Mouse (Mus musculus): ENCODE results near the gene Arl3. TPM values are rescaled to one million over a fixed set of nuclear protein-coding genes. Genes with fewer than 3 reads are reported as not detected.

Gene Arl3
- total and polyA plus RNA-seq, 3 experiments: 7.9 to 18.9 (median 12.0) TPM

- Histone ChIP-seq H3K9me3 (replicated peaks) (no peaks in the 10 kb centered on the region), H3K4me1 (ENCODE audit: insufficient read depth, low read depth, low read length) (peaks cover 44% of the 10 kb centered on the region), H3K36me3 (replicated peaks) (peaks cover 48% of the 10 kb centered on the region), H3K27me3 (ENCODE audit: insufficient read depth, low read length) (peaks cover 10% of the 10 kb centered on the region), H3K4me3 (ENCODE audit: low read depth, low read length) (no peak overlapping the region; the same call in 1 of the 2 replicates)
- TF ChIP-seq TAL1 (conservative IDR thresholded peaks at IDR 0.05; ENCODE audit: low read depth, low read length): no peak
- TF ChIP-seq GATA1 (IDR thresholded peaks at IDR 0.05; ENCODE audit: borderline replicate concordance, low read length): no peak
- TF ChIP-seq POLR2AphosphoS5 (IDR thresholded peaks at IDR 0.05; ENCODE audit: insufficient replicate concordance, low read depth, low read length): no peak
- no peak for TF ChIP-seq CTCF (IDR thresholded peaks at IDR 0.05; ENCODE audit: low read depth, low read length)
- TF ChIP-seq GATA2 (IDR thresholded peaks at IDR 0.05; ENCODE audit: borderline replicate concordance, low read depth, low read length): no peak
- ATAC-seq (ENCODE audit: extremely low read depth, insufficient number of reproducible peaks, low FRiP score, poor library complexity, severe bottlenecking): no peak
- DNase-seq (ENCODE audit: low spot score): no peak
Observed at GRCm38 (mm10) chr19:46517529-46518351, 55.3 kb downstream of the Arl3 start.

- H3K4me1 ChIP-seq (ENCODE audit: insufficient read depth, low read depth, low read length): peaks cover 41% of the 10 kb centered on the region
- peaks cover 5% of the 10 kb centered on the region for H3K27me3 ChIP-seq (ENCODE audit: insufficient read depth, low read length)
- TF ChIP-seq CTCF (IDR thresholded peaks at IDR 0.05; ENCODE audit: low read depth, low read length) (no peak), GATA1 (IDR thresholded peaks at IDR 0.05; ENCODE audit: borderline replicate concordance, low read length) (no peak), POLR2AphosphoS5 (IDR thresholded peaks at IDR 0.05; ENCODE audit: insufficient replicate concordance, low read depth, low read length) (no peak), GATA2 (IDR thresholded peaks at IDR 0.05; ENCODE audit: borderline replicate concordance, low read depth, low read length) (no peak), TAL1 (conservative IDR thresholded peaks at IDR 0.05; ENCODE audit: low read depth, low read length) (no peak)
- DNase-seq (ENCODE audit: low spot score) (no peak), ATAC-seq (ENCODE audit: extremely low read depth, insufficient number of reproducible peaks, low FRiP score, poor library complexity, severe bottlenecking) (no peak)
- no peaks in the 10 kb centered on the region for H3K9me3 ChIP-seq (replicated peaks)
- no peak overlapping the region for H3K4me3 ChIP-seq (ENCODE audit: low read depth, low read length)
- peaks cover 56% of the 10 kb centered on the region for H3K36me3 ChIP-seq (replicated peaks)
Observed at GRCm38 (mm10) chr19:46516667-46517528, 56.1 kb downstream of the Arl3 start.

- Histone ChIP-seq H3K9me3 (replicated peaks) (no peaks in the 10 kb centered on the region), H3K36me3 (replicated peaks) (peaks cover 72% of the 10 kb centered on the region), H3K4me3 (ENCODE audit: low read depth, low read length) (no peak overlapping the region), H3K4me1 (ENCODE audit: insufficient read depth, low read depth, low read length) (peaks cover 53% of the 10 kb centered on the region), H3K27me3 (ENCODE audit: insufficient read depth, low read length) (no peaks in the 10 kb centered on the region)
- TF ChIP-seq CTCF (IDR thresholded peaks at IDR 0.05; ENCODE audit: low read depth, low read length): no peak
- TF ChIP-seq GATA2 (IDR thresholded peaks at IDR 0.05; ENCODE audit: borderline replicate concordance, low read depth, low read length): no peak
- TF ChIP-seq GATA1 (IDR thresholded peaks at IDR 0.05; ENCODE audit: borderline replicate concordance, low read length): no peak
- no peak for TF ChIP-seq TAL1 (conservative IDR thresholded peaks at IDR 0.05; ENCODE audit: low read depth, low read length)
- no peak for ATAC-seq (ENCODE audit: extremely low read depth, insufficient number of reproducible peaks, low FRiP score, poor library complexity, severe bottlenecking)
- no peak for DNase-seq (ENCODE audit: low spot score)
Observed at GRCm38 (mm10) chr19:46515287-46515821, 57.6 kb downstream of the Arl3 start.

GRCm38 (mm10) chr19:46514387-46514786 is 58.6 kb downstream of the Arl3 start:
- peaks cover 60% of the 10 kb centered on the region for H3K4me1 ChIP-seq (ENCODE audit: insufficient read depth, low read depth, low read length)
- no peak overlapping the region for H3K4me3 ChIP-seq (ENCODE audit: low read depth, low read length)
- peaks cover 82% of the 10 kb centered on the region for H3K36me3 ChIP-seq (replicated peaks)
- DNase-seq (ENCODE audit: low spot score) (no peak), ATAC-seq (ENCODE audit: extremely low read depth, insufficient number of reproducible peaks, low FRiP score, poor library complexity, severe bottlenecking) (no peak)
- TF ChIP-seq POLR2AphosphoS5 (IDR thresholded peaks at IDR 0.05; ENCODE audit: insufficient replicate concordance, low read depth, low read length): no peak
- no peak for TF ChIP-seq GATA2 (IDR thresholded peaks at IDR 0.05; ENCODE audit: borderline replicate concordance, low read depth, low read length)
- no peak for TF ChIP-seq GATA1 (IDR thresholded peaks at IDR 0.05; ENCODE audit: borderline replicate concordance, low read length)
- no peak for TF ChIP-seq CTCF (IDR thresholded peaks at IDR 0.05; ENCODE audit: low read depth, low read length)
- TF ChIP-seq TAL1 (conservative IDR thresholded peaks at IDR 0.05; ENCODE audit: low read depth, low read length): no peak
- no peaks in the 10 kb centered on the region for H3K9me3 ChIP-seq (replicated peaks)
- H3K27me3 ChIP-seq (ENCODE audit: insufficient read depth, low read length): no peaks in the 10 kb centered on the region

- peaks cover 67% of the 10 kb centered on the region for H3K4me1 ChIP-seq (ENCODE audit: insufficient read depth, low read depth, low read length)
- no peak overlapping the region for H3K4me3 ChIP-seq (ENCODE audit: low read depth, low read length)
- no peak for ATAC-seq (ENCODE audit: extremely low read depth, insufficient number of reproducible peaks, low FRiP score, poor library complexity, severe bottlenecking)
- DNase-seq (ENCODE audit: low spot score): no peak
- no peaks in the 10 kb centered on the region for H3K27me3 ChIP-seq (ENCODE audit: insufficient read depth, low read length)
- no peaks in the 10 kb centered on the region for H3K9me3 ChIP-seq (replicated peaks)
- TF ChIP-seq TAL1 (conservative IDR thresholded peaks at IDR 0.05; ENCODE audit: low read depth, low read length) (no peak), GATA2 (IDR thresholded peaks at IDR 0.05; ENCODE audit: borderline replicate concordance, low read depth, low read length) (no peak), CTCF (IDR thresholded peaks at IDR 0.05; ENCODE audit: low read depth, low read length) (no peak), POLR2AphosphoS5 (IDR thresholded peaks at IDR 0.05; ENCODE audit: insufficient replicate concordance, low read depth, low read length) (no peak), GATA1 (IDR thresholded peaks at IDR 0.05; ENCODE audit: borderline replicate concordance, low read length) (no peak)
- peaks cover 98% of the 10 kb centered on the region for H3K36me3 ChIP-seq (replicated peaks)
Observed at GRCm38 (mm10) chr19:46511263-46511662, 61.7 kb downstream of the Arl3 start.
